Mouse (Mus musculus): Measurements from ENCODE around the gene 4930562C15Rik.

- TF ChIP-seq POLR2A (IDR thresholded peaks at IDR 0.05; ENCODE audit: control insufficient read depth in 1 of 2, insufficient read depth in 1 of 2, low read depth in 1 of 2, low read length in 2 of 2, poor library complexity in 1 of 2): no peak
- no peak for TF ChIP-seq SIN3A (IDR thresholded peaks at IDR 0.05; ENCODE audit: low read length)
- no peak for TF ChIP-seq UBTF (IDR thresholded peaks at IDR 0.05; ENCODE audit: borderline replicate concordance, insufficient read depth, low read depth, low read length)
- no peak for TF ChIP-seq CTCF (IDR thresholded peaks at IDR 0.05 in 2 of 3, conservative IDR thresholded peaks at IDR 0.05 in 1 of 3; ENCODE audit: control insufficient read depth in 1 of 3, insufficient read depth in 1 of 3, low read depth in 2 of 3, low read length in 3 of 3, poor library complexity in 1 of 3, severe bottlenecking in 1 of 3)
- no peak for TF ChIP-seq BHLHE40 (IDR thresholded peaks at IDR 0.05; ENCODE audit: borderline replicate concordance, low read depth, low read length)
- no peak for TF ChIP-seq RAD21 (IDR thresholded peaks at IDR 0.05; ENCODE audit: low read depth, low read length)
- TF ChIP-seq MXI1 (IDR thresholded peaks at IDR 0.05; ENCODE audit: low read depth, low read length): no peak
- no peak for TF ChIP-seq MAFK (IDR thresholded peaks at IDR 0.05; ENCODE audit: borderline replicate concordance, low read depth, low read length)
- TF ChIP-seq TCF12 (IDR thresholded peaks at IDR 0.05; ENCODE audit: low read depth, low read length): no peak
- no peak for TF ChIP-seq TAL1 (IDR thresholded peaks at IDR 0.05; ENCODE audit: low read length)
Observed at GRCm38 (mm10) chr16:4788176-4788575, 47.0 kb upstream of the 4930562C15Rik start.
